Mouse (Mus musculus): ENCODE measurements around the gene Nmi. TPM values are rescaled to one million over a fixed set of nuclear protein-coding genes. Genes with fewer than 3 reads are reported as not detected.
"Not testable (repeated sequence)": the region's sequence is repeated elsewhere in the genome, so short reads cannot be mapped to it uniquely, and the experiment has no call there.

Nmi gene
- 18.8 and 24.8 TPM in 2 replicates for polyA plus RNA-seq (2012; rRNA removed)

DNA sequence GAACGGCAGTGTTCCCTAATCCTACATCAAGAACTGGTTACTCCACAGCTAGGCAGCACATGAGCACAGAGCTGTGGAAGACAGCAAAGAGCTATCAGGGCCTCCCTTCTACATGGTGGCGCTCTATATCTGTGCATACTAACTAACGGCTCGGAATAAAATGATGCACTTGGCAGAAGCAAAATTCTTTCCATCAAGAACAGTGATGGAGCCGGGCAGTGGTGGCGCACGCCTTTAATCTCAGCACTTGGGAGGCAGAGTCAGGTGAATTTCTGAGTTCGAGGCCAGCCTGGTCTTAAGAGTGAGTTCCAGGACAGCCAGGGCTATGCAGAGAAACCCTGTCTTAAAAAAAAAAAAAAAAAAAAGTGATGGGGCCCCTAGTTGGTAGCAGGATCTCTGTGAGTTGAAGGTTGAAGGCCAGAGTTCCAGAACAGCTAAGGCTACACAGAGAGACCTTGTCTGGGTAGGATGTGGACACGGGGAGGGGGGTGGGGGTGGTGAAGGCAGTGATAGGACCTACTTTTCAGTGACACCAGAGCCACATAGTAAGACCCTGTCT is at the start of gene Nmi:
Gene Nmi, minus strand, starts transcription at position 85 of the 559 bp plus-strand sequence.
- no peak for DNase-seq (ENCODE audit: low read depth, low spot score)
- 75% methylated on average over 9 of the region's 9 CpGs for WGBS

DNA sequence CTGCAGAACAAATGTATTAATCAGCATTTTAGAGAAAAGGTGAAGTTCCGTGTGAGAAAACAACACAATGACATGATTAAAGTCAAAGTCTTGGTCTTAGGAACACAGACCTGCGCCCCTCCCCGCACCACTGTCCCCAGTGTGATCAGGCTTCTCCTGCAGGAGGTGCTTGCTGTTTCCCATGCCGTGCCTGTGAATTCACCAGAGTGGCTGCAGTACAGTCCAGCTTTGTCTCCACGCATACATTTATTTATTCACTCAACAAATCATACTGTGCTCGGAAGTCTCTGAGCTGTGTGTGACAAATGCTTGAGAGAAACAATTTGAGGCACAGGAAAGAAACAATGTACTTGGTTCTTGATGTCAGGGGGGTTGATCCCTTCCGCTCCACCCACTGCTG is 43.1 kb upstream of the Nmi start:
- WGBS: 47% methylated on average over 7 of the region's 7 CpGs
- DNase-seq (ENCODE audit: low read depth, low spot score): no peak

DNA sequence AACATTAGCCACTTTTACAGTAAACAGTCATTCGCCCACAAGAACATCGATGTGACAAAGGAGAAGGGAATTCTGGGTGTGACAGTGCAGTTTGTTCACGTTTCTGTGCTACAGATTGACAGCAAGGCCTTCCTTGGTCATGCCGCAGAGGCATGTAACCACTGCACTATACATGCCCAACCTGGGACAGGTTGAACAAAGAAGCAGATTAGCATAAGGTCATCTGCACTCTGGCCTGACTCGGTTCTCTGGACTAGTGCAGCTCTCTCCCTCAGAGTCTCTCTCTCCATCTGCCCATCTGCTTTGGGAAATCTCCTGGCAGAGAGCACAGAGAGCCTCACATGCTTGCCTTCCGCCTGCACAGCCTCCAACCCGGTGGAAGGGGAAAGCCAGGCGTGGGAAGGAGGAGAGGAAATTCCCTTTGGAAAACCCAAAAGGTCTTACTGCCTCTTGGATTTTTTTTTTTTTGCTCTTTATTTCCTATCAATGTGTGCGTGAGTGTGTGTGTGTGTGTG is 40.1 kb upstream of the Nmi start:
- 71% methylated on average over 9 of the region's 9 CpGs for WGBS
- DNase-seq (ENCODE audit: low read depth, low spot score): no peak

DNA sequence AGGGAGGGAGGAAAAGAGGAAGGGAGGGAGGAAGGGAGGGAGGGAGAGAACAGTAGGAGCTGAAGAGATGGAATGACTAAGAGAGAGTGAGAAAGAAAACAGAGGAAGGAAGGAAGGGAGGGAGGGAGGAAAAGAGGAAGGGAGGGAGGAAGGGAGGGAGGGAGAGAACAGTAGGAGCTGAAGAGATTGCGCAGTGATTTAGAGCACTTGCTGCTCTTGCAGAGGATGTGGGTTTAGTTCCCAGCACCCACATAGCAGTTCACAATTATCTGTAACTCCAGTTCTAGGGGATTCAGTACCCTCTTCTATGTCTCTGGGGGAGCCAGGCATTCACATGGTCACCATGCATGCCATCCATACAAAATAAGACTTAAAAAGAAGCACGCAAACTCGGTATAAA is 38.5 kb upstream of the Nmi start:
- 85% methylated on average over 3 of the region's 3 CpGs for WGBS
- not testable (repeated sequence) for DNase-seq (ENCODE audit: low read depth, low spot score)

DNA sequence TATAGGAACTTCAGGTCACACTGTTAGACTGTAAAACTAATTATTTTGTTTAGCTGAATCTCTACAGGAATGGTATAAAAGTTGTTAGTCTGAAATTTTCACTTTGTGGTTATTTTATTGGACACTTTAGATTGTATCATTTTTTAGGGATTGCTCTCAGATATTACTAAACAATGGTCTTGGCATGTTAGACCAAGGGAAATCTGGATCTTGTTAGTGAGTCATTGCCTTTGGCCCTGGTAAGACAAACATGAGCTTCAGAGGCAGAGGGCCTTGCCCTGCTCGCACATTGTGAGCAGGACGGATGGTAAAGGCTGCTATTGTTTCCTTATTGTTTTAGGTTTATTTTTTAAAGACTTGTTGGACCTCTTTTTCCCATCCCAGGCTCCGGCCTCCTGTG is 33.1 kb upstream of the Nmi start:
- DNase-seq (ENCODE audit: low read depth, low spot score): no peak
- WGBS: 24% methylated on average over 3 of the region's 3 CpGs

DNA sequence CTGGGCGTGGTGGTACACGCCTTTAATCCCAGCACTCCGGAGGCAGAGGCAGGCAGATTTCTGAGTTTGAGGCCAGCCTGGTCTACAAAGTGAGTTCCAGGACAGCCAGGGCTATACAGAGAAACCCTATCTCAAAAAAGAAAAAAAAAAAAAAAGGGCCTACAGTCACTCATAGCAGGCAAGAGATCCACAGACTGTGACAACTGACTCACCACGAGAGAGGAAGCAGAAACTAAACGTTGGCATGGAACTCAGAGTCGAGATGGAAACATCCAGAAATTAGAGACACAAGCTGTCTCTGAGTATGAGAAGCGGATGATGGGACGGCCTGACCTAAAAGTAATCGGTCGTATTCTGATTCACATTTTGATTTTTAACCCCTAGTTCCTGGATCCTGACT is 29.0 kb upstream of the Nmi start:
- DNase-seq (ENCODE audit: low read depth, low spot score): not testable (repeated sequence)
- WGBS: 85% methylated on average over 10 of the region's 10 CpGs

DNA sequence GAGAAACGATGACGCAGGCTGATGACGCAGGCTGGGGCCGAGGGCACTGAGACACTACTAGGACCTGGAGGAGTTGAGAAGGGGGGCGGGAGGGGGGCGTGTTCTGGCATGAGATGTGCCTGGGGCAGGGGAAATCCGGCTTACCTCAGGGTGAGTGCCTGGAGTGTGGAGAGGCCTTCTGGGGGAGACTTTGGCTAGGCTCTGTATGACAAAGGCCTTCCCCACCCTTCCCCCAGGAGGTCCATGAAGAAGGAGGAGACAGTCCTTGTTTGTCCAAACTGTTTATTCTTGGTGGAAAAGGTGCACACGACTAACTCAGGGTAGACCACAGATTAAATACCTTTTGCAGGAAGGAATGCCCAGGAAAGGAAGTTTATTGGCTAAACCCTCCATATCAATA is 28.2 kb upstream of the Nmi start:
- DNase-seq (ENCODE audit: low read depth, low spot score): no peak
- 79% methylated on average over 8 of the region's 8 CpGs for WGBS

DNA sequence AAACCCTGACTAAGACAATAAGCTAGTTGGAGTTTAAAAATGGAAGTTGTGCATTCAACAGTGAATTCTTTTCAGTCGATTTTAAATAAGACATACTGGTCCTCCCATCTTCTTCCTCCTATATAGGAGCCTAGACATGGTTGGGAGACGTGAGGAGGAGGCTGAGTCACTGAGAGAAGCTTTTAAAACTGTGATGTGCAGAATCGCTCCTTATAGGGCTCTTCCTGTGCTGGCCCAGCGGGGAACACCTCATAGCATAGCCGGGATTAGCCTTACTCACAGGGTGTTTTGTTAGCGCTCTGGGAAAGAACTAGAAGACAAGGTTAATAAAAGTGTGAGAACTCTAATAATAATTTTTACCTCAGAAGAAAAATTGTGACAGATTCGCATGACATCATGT is 26.7 kb upstream of the Nmi start:
- WGBS: 65% methylated on average over 7 of the region's 7 CpGs
- DNase-seq (ENCODE audit: low read depth, low spot score): no peak

DNA sequence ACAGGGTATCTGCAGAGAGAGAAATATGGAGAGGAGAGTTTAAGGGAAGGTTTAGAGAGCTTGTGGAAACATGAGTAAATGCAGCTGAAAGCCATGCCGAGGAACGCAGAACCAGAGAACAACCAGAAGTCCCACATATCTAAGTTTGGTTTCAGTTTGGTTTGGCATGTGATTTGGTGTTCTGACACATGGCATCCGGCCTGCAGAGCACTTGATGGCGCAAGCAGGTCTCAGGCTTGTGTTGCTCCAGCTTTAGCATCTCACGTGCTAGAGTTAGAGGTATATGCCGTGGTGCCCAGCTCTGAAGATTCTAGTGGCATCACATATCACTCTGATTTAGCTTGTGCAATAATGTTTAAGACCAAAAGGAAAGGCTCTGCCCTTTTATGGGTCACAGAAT is 18.2 kb upstream of the Nmi start:
- 86% methylated on average over 6 of the region's 6 CpGs for WGBS

DNA sequence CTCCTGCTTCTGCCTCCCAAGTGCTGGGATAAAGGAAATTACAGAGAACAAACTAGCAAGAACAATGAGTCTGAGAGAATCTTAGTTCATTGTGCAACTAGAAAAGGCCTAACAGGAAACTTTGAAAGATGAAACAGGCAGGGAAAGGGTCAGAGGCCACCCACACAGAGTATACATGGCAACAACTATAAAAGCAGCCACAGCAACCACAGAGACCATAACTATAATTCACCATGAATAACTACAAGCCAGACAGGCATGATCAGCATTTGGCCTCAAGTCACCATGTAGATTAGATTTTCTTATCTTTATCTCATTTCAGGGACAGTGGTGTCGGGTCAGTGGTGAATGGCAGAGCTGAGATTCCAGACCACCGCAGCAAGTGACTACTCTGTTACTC is 16.3 kb upstream of the Nmi start:
- no peak for DNase-seq (ENCODE audit: low read depth, low spot score)
- WGBS: 79% methylated on average over 2 of the region's 2 CpGs

More for the DNA sequence above, 18.2 kb upstream of the Nmi start:
- DNase-seq (ENCODE audit: low read depth, low spot score): no peak

DNA sequence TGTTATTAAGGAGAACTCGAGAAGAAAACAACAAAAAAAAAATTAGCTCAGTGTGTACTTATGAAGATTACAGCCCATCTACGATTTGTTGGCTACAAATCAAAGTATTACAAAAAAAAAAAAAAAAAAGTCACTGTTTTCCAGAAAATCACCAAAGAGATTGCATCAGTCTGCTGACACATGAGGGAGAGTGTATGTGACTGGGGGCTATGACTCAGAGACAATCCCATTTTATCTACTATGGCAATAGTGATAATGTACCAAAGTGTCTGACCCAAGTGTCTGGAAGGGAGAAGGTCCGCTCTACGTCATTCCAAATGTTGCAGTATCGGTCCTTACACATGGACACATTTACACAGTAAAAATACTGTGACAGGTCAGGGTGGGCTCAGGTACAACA is 13.4 kb upstream of the Nmi start:
- WGBS: 77% methylated on average over 5 of the region's 5 CpGs

DNA sequence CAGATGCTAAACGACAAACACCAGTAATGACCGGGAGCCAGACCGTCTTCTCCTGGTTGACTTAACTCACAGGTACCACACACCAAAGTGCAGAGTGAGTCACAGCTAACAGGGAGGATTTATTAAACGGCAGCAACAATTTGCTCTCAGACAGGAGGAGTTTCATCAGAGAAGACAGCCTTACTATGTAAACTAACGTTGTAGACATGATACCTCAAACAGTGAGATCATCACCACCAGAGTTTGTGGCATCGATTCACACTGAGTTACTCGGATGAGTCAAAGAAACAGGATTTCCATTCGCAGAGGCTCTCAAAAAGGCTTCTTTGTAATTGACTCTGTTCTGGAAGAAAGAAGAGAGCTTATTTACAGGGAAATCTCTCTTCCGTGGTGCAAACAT is 12.9 kb upstream of the Nmi start:
- no peak for DNase-seq (ENCODE audit: low read depth, low spot score)
- WGBS: 50% methylated on average over 9 of the region's 9 CpGs

More for the DNA sequence above, 13.4 kb upstream of the Nmi start:
- DNase-seq (ENCODE audit: low read depth, low spot score): no peak

DNA sequence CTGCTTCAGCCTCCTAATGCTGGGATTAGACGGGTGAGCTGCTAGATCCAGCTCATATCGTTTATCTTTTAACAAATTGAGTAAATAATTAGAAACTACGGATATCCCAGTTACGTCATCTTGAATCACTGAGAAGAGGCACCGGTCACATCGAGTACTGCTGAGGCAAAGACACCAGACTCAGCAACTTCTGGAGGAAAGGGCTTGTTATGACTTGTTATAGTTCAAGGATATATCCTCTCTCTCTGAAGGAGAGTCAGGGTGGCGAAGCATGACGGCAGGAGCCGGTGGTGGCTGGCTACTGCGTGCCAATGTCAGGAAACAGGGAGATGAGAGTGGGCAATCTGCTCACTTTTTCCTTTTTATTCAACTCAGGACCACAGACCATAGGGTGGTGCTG is 11.9 kb upstream of the Nmi start:
- 87% methylated on average over 10 of the region's 10 CpGs for WGBS
- no peak for DNase-seq (ENCODE audit: low read depth, low spot score)

DNA sequence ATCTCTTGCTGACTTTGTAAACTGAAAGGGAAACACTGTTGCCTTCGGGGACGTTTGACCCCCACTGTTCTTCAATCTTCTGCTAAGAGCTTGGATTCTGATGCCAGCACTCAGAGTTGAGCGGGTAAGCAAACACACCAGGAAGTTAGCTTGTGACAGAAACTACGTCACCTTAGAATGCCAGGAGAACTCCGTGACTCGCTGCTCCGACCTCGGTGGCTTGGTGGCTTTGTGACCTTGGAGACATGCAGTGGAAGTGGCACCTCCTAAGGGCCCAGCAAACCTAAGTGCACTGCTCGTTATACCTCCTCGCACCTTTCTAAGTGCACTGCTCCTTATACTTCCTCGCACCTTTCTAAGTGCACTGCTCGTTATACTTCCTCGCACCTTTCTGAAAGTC is 9.0 kb upstream of the Nmi start:
- WGBS: 48% methylated on average over 13 of the region's 13 CpGs
- DNase-seq (ENCODE audit: low read depth, low spot score): no peak

DNA sequence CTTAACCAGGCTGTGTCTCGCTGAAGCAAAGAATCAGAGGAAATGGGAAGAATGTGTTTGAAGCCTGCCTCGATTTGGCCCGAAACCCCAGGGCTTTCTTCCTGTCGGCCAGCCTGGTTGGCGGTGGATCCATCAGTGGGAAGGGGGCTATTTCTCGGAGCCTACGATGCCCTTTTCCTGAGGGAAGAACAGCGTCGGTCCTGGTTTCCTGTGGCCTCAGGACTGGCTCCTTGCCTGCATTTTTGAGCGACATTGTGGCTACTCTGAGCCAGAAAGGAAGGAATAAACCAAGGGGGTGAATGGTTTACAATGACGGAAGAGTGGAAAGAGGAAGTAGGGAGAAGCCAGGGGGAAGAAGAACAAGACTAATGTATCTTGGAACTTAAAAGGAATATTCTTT is 8.3 kb upstream of the Nmi start:
- DNase-seq (ENCODE audit: low read depth, low spot score): no peak
- 49% methylated on average over 11 of the region's 11 CpGs for WGBS

DNA sequence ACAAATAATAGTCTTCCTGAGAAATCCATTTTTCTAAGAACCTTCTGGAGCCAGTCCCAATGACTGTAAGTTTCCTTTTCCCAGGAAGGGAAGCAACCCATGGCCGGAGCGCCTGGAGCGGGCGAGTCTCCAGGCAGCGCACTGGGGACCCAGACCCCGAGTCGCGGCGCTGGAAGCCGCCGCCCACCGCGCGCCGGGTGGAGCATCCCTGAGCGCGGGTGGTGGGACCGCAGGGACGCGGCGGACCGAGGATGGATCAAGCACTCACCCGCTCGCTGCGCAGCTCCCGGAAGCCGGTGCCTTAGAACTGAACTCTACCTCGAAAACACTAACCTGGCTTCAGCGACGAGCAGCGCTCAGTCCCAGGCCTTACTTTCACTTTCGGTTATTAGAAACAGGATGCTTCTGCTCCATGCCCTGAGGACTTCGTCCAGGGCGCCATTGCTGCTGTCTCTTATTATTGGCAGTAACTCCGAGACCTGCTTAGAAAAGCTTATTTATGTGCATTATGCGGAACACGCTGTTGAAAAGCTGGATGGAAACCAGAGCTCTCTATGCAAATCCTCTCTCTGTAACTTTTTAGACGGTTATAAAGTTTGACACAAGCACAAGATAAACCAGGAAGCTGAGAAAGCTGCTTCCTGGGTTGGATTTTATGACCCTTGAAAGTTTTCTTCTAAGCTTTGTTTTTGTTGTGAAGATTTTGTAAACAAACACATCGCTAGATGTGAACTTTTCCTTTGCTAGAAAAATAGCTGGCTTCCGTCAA is 469 bp downstream of the Nmi start:
- 3% methylated on average over 40 of the region's 40 CpGs for WGBS
- DNase-seq (ENCODE audit: low read depth, low spot score): peak; percentile 57

DNA sequence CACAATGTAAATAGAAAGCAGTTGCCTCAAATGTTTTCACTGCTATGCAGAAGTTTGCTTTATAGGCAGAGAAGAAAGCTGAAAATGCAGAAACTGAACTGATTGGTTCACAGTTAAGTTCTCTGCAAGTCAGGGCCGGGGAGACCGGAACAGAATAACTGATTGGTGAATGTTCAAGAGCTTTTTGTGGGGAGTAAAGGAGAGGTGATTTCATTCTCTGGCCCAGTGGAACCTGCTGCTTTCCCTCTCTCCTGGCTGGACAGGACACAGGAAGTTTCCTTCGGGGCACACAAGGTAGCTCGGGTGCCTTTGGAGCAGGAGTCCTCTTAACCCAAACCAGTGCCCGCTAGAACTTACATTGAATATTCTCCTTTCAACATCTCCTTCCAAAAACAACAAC is 1.2 kb downstream of the Nmi start:
- peak; percentile 25 for DNase-seq (ENCODE audit: low read depth, low spot score)
- 15% methylated on average over 5 of the region's 5 CpGs for WGBS

DNA sequence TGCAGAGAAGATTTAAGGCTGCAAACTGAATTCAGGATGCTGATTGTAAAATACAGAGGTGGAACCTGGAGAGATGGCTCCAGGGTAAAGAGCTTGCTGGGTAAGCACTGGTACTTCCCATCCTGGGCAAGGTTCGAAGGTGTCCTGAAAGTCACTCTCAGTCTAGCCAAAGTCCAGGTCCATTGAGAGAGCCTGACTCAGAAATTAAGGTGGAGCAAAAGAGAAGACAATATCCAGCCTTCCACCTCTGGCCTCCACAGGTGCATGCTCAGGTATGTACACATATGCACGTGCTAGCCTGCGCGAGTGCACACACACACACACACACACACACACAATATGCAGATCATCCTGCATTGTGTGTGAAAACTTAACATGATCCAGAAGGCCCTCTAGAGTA is 2.4 kb downstream of the Nmi start:
- 72% methylated on average over 4 of the region's 4 CpGs for WGBS
- DNase-seq (ENCODE audit: low read depth, low spot score): peak; percentile 35

DNA sequence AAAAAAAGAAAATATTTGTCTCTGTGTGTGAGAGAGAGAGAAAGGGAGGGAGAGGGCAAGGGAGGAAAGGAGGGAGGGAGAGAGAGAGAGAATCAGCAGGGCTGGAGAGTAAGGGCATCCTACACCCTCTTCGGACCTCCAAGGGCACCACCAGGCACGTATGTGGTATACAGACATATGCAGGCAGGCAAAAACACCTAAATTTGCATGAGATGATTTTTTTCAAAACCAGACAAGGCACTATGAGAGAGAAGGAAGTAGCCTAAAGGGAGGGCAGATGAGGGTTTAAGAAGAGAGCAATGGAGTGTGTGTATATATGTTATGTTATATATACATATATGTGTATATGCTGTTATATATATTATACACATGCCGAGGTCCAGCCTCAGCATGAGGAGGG is 6.0 kb downstream of the Nmi start:
- no peak for DNase-seq (ENCODE audit: low read depth, low spot score)
- WGBS: 83% methylated on average over 3 of the region's 3 CpGs

DNA sequence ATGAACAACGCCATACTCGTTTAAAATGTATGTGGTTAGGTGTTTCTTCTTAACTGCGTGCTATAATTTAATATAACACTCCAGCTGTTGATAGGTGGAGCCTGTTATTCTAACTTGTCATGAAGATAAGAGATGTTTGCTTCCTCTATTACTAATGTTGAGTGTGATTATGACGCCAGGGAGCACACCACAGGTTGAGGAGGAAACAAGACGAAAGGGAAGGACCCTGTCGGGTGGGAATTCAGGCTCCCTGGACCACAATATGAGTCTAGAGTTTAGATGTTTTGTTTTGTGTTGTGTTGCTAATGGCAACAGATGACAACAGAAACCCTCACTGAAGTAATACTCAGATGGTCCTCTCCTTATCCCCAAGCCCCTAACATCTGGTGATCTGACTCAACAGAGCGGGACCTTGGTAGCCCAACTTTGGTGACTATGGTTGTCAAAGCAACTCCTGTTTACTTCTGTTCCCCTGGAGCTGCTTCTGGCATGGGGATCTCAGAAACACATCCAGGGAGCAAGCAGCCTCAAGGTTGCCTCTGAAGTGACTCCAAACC is 19.6 kb downstream of the Nmi start:
- WGBS: 58% methylated on average over 7 of the region's 7 CpGs
- no peak for DNase-seq (ENCODE audit: low read depth, low spot score)

DNA sequence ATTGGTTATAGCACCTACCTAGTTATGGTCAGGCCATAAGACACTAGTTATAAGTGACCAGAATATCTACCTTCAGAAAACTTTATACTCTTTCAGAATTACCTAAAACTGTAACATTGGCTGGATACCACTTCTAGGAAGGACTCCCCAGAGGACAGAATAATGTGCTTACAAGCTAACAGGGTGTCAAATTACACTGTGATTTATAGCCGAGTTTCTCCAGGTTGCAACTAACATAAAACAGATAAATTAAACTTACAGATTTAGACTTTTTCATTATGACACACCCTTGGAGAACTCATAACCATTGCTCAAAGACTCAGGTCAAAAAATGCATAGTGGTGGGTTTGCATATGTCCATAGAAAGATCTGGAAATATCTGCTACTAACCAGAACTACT is 22.4 kb downstream of the Nmi start:
- 41% methylated on average over 1 of the region's 1 CpGs for WGBS
- DNase-seq (ENCODE audit: low read depth, low spot score): no peak

Measured in large intestine, adult 2 months (tissue).